Mouse (Mus musculus) olfactory bulb, adult 2 months (tissue): ENCODE results near the gene Tmem132b.

Experiments
- CTCF ChIP-seq: fragments of 200-500 bp; IDR thresholded peaks from 2 replicates; pipeline ENCODE4 v1.5.1; 2012; ENCODE audit warnings: low read depth, mild to moderate bottlenecking, low read length, moderate library complexity; ENCODE audit not compliant: insufficient read depth
- POLR2A ChIP-seq: fragments of 200-500 bp; IDR thresholded peaks from 2 replicates; pipeline ENCODE4 v1.6.1; 2012; ENCODE audit warnings: mild to moderate bottlenecking, low read depth, low read length, moderate library complexity; ENCODE audit not compliant: insufficient read depth

DNA sequence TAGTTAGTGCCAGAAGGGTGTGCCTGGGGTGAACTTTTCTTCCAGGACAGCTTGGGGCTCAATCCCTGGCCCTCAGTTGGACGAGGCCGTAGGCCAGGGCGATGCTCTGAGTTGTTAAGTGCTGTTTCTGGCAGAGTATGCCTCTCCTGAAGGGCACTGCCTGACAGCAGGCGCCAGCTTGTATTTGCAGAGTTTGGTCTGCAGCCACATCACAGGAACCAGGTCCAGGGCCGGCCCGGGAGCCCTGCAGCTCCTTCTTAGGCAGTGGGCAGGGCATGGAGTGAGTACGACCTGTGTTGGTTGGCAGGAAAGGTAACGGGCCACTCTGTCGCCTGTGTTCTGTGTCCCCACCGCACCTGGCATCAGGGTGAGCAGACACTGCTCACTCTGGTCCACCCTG is 40.5 kb upstream of the Tmem132b start:
- no peak for TF ChIP-seq CTCF
- TF ChIP-seq POLR2A, result no peak
